Mouse (Mus musculus) fat pad, adult 2 months (tissue): Measurements from ENCODE around the gene Zfp131.
"Not testable (repeated sequence)": the region's sequence is repeated elsewhere in the genome, so short reads cannot be mapped to it uniquely, and the experiment has no call there.

Experiments
- DNase-seq: peaks from one replicate; pipeline ENCODE4 v3.0.0-alpha.2; 2011; ENCODE audit warnings: low read depth, low spot score; ENCODE audit errors: extremely low read depth

The Zfp131 gene

DNA sequence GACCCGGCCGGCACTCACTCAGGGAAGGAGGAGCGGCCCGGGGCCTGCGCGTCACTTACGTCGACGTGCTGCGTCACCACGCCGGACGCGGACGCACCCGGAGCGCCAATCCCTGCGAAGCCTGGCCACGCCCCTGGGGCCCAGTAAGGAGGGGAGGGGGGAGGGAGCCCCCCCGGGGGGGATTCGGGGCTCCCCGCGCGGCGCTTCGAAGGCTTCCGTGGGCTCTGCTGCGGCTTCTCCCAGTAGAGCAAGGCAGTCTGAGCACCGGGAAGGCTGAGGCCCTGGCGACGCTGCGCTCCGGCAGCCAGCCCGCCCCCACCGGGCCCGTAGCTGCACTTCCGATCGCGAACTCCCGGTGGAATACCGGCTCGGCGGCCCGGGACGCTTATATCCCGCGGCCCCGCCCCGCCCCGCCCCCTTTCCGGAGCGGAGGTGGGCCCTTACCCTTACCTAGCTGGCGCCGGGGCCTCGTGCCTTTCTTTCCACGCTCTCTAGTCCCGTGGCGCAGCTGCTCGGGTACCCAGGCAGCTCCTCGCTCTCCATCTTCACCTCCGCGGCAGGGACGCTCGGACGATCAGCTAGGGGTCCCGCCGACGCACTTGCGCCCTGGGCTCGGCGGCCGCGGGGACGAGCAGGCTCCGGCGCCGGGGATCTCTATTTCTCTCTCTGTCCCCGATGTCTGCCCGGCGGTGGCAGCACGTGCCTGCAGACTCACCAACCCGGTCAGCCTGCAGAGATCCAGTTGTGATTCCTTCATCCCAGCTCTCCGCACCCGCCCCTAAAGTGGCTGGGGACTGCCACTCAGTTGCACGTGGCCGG lies at the start of gene Zfp131:
TSS of gene Zfp131 (minus strand) at position 129 of the 819 bp plus-strand sequence.
- peak; percentile 26 for DNase-seq

DNA sequence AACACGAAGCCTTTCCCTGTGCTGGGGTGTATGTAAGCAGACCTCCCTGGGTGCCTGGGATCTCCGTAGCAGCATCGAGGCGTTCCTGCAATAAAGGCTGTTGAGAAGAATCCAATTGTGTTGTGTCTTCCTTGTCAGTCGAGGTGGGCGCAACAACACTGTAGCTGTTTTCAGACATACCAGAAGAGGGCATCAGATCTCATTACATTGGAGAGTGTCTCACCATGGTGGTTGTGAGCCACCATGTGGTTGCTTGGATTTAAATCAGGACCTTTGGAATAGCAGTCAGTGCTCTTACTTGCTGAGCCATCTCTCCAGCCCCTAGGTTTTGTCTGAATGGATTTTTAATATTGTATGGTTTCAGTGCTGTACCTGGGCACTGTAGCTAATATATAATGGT lies 49.3 kb upstream of the Zfp131 start:
- DNase-seq = not testable (repeated sequence)

DNA sequence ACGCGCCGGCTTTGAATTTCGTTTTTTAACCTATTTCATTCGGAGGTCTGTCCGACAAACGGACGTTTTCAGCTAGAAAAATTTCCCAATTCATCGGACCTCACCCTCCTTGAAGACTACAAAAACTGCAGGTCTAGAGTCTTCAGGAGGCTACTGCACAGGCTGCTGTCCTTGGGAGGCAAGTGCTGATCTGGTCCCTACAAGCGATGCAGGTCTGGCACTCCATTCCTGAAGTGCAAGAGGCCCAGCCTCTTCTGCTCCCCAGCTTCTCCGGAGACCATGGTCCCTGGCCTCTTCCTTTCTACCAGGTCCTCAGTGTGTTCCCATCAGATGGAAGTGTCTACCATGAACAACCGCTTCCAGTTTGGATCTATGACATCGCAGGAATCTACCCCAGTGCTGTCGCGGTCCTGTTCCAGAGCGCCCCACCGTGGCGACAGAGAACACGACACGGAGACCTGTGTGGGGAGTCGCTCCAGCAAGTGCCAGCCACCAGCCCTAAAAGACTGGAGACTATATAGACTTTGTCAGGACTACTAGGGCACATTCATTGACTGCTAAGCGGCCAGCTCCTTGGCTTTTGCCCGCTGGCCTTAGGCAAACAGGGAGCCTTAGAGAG lies 47.1 kb upstream of the Zfp131 start:
- not testable (repeated sequence) for DNase-seq

DNA sequence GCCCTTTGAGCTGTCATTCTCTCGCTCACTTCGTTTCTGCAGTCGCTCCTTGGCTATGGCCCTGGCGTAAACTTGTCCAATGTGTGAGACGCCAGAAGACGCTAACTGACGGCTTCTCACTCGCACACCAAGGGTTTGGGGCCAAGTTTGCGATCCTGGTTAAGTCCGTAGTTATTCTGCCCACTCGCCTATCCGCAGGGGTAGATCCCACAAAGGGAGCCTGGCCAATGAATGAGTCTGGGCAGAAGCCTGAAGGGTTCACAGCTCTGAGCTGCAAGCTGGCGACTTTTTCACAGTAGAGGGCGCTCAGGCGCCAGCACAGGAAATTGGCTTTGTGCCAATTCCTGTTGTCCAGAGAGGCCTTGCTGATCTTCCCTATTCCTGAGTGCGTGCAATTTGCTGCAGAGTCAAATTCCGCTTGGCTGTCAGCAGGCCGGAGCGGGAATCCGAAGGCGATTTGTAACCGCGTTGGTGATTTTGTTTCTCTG lies 45.7 kb upstream of the Zfp131 start:
- not testable (repeated sequence) for DNase-seq

DNA sequence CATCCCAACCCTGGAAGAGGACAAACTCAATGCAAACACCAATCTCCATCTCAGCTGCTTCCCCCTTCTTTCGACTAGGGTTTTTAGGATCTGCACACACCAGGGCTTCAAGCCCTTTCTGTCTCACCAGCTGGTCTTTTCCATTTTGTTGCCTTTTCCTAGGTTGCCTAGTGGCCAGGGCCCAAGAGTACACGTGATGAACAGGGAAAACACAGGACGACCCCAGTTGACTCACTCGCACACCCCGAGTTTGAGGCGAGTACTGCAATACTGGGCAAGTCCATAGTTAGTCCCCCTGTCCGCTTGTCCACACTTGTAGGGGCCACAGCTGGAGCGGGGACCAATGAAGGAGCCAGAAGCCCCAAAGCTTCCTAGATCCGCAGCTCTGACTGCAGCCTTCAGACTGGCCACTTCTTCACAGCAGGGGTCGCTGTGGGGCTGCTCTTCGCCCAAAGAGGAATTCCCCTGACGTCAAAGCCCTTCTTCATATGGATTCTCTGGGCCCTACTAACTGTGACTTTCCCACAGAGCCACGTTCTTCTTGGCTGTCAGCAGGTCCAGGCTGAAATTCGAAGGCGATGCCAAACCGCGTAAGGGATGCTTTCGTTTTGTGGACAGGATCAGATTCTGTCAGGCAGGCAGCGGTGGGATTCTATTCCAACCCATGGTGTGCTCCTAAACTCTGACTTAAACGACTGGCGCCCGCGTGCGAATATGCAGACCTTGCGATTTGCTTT lies 44.8 kb upstream of the Zfp131 start, which contains the start of gene D13Ertd608e:
TSS of gene D13Ertd608e (plus strand) at position 687 of the 737 bp plus-strand sequence.
- DNase-seq = not testable (repeated sequence)

DNA sequence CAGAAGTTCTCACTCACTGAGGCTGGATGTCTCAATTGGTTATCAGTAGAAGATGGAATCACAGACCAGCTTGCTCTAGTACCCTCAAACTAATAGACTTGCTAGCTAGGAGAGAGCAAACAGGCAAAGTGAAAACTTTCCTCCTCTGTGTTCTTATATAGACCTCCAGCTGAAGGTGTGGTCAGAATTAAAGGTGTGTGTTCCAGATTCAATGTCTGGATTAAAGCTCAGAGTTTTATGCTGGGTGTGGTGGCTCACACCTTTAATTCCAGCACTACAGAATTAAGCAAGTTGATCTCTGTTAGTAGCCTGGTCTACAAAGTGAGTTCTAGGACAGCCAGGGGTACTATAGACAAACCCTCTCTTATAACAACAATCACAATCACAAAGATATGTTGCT lies 39.4 kb upstream of the Zfp131 start, which contains the start of gene AF067063:
TSS of gene AF067063 (minus strand) at position 101 of the 400 bp plus-strand sequence.
- DNase-seq = not testable (repeated sequence)

DNA sequence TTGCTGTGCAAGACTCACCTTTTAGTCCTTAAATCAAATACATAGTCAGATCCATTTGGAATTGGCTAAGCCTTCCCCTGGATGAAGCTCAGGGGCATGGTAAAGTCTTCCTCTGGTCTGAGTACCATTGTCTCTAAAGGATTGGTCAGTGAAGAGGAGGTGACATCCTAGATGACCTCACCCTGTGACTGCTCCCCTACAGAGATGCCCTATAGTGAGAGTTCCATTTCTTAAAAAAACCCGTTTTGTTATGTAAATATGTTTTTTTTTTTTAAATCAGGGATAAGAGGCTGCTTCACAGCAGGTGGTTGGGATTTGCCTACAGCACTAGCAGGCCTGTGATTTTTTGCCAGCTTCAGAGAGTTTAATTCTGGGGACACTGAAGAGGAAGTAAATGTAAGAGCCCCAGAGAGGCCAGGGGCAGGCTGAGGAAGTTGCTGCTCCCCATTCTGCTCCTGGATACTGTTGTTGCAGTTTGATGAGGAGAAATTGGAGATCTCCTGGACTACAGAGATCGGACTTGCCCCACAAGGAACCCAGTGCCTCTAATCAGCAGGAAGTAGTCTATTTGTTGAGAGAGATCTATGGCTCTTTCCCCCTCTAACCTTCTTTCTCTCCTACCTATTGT lies 27.0 kb upstream of the Zfp131 start:
- no peak for DNase-seq

DNA sequence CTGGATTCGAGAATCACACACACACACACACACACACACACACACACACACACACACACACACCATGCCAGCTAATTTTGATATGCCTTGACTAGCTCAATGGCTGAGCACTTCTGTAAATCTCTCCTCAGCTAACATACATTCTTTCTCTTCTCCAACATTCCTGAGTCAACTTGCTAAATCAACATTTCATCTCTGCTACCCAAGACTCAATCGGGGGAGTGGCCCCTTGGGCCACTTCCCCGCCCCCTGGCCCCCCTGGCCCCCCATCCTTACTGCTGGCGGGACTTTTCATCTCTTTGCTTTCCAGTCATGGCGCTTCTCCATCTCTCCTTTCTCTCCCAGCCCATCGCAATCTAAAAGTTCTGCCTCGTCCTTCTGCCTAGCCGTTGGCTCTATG lies 26.1 kb upstream of the Zfp131 start:
- DNase-seq = no peak

DNA sequence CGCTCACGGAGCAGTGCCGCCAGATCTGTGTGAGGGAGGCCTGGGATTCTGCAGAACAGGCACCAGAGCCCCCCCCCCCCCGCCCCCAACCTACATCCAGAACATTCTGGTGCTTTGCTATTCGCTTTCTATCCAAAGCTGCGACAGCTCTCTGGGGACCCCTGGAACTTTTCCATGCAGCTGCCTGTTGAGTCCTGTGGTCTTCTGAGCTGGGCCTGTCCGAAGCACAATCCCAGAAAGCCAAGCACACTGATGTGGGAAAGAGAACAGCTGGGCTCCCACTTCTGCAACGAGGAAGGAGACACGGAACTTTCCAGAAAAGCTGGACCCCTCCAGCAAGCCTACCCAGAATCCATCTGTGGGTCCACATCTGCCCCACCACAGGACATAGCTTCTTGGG lies 19.3 kb upstream of the Zfp131 start:
- DNase-seq = no peak

DNA sequence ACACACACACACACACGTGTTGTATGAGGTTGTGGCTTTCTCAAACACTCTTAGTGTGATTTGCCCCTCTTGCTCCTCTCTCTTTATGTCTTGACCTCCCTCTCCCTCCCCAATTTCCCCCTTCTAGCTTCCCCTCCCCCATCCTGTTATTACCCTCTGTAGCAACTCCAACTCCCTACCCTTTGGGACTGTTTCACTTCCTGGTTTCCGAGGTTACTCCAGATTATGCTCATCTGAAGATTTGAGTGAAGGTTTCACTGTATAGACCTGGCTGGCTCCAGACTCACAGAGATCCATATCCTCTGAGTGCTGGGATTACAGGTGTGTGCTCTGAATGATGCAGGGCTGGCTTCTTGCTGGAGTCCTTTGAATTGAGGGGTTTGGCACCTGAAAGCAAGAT lies 18.2 kb upstream of the Zfp131 start:
- no peak for DNase-seq

DNA sequence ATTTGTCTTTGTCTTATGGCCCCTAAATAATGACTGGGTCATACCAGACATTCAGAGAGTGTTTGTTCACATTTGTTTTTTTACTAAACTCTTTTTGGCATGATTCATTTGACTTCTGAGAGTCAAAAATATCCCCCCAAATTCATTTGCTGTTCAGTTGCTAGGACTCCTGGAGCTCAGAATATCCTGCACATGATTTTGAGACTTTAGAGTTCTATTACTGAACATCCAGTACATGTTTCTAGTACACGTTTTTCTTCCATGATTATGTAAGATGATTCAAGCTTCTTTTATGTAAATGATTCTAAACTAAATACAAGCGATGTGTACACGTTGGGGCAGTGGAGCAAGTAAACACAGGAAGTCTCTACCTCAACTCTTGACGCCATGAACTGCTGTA lies 7.0 kb upstream of the Zfp131 start:
- no peak for DNase-seq

DNA sequence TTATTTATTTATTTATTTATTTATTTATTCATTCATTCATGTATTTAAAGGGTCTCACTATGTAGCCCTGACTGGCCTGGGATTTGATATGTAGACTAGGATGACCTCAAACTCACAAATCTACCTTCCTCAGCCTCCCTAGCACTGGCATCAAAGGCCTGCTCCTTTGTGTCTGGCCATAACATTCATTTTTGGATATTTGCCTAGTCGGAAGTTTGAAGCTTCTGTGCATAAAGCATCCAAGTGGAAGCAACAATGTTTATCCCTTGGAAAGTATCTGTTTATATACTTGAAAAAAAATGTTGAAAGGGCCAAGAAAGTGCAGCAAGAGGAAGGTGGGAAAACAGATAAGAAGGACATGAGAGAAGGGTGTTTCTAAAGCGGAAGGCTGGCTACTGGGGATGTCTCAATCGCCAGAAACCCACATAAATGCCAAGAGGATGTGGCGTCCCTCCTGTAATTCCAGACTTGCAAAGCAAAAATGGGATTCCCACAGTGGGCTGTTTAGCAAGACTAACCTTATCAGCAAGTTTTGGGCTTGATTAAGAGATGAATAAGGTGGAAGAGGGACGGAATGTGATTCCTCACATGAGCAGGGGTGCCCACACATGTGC lies 2.2 kb upstream of the Zfp131 start:
- no peak for DNase-seq

DNA sequence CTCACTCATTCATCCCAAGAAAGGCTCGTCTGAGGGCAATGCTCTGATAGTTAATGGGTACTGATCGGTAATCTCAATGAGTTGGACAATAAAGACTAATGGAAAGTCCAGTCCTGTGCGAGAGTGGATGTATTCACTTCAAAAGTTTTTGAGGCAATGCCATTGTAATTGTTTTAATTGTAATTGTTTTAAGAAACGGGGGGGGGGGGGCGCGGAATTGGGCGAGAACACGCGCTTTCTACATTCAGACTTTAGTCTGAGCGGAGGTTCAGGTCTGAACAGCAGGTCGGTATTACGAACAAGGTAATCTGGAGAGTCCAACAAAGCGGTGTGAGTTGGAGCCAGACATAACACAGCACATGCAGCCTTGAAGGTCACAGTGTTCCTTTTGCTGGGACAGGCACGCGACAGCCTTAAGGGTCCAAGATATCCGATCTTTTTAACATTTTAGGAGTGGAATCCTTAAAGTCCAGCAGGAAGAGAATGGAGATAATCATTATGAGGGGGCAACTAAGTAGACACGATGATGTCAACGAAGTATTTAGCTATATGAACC lies 969 bp upstream of the Zfp131 start:
- DNase-seq = no peak

DNA sequence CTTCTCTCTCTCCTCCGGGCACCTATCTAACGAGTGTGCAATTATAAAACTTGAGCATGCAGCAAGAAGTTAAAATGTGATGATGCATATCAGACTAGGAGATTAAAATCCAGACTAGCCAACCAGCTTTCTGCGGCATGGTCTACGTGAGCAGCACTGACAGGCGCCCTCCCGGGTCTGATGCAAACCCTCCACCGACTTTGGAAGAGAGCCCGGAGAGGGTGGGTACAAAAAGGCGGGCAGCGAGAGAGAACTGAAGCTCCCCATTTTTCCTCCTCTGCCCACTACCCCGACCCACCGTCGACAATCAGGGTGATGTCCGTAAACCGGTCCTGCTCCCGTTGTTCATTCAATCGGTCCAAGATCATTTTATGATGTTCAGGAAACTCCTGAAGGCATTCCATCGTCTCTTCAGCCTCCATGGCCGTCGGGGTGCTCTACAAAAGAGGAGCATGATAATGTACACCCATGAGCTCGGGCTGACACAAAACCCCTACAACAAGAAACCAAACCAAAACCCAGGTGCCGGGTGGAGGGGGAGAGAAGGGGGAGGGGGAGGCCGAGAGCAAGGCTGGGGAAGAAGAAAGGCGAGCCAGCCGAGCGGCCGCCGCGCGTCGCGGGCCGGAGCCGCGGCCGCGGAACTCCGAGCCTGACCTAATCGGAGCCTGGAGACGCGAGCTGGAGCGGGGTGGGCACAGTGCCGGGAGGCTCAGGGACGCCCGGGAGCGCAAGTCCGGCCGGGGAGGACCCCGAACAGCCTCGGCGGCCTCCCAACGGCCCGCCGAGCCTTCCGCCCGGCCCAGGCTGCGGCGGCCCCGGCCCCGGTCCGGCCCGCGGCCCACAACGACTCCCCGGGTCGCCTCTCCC lies 605 bp downstream of the Zfp131 start:
- no peak for DNase-seq

DNA sequence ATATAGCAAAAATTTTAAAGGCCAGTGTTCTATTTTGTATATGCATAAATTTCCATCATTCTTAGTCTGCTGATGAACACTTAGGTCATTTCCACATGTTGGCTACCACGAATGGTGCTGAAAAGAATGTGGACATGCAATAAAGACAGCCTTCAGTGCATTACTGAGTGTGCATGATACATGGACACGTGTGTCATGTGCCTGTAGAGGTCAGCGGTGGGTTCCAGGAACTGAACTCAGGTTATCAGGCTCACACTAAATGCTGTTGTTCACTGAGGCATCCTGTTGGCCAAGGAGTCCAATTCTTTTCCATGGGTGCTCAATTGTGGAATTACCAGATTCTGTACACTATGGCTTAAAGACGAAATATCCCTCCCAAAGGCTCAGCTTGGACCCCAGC lies 7.1 kb downstream of the Zfp131 start:
- no peak for DNase-seq

DNA sequence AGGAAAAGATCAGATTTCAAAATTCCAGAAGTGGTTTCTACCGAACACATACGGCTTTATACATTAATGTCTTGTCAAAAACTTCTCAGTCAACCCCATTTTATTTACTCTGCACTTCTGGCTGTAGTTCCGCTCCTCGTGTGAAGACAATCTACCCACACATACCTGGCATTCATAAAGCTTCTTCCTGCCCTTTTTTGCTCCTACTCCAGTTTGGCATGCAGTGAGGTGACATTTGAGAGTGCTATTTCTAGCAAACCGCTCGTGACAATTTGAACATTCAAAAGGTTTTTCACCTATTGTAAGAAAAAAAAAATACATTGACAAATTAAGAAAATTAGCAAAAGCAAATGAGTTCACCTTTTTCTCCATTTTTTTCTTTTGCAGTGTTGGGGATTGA lies 22.1 kb downstream of the Zfp131 start:
- no peak for DNase-seq

DNA sequence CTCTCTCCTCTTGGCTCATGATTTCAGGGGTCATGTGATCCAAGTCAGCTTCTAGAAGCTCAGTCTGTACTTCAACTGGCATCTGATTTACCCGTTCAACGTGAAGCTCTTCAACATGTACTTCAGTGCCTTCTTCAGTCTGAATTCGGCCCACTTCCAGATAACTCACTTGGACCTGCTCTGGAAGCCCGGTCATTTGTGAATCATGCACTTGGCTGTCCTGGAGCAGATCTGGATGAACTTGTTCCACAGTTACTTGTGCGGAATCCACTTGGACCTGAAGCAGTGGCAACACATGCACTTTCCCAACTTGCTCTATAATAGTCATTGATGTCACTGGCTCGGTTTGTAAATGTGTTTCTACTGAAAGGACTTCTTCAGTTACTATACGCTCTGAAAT lies 24.2 kb downstream of the Zfp131 start:
- DNase-seq = peak; percentile 34

DNA sequence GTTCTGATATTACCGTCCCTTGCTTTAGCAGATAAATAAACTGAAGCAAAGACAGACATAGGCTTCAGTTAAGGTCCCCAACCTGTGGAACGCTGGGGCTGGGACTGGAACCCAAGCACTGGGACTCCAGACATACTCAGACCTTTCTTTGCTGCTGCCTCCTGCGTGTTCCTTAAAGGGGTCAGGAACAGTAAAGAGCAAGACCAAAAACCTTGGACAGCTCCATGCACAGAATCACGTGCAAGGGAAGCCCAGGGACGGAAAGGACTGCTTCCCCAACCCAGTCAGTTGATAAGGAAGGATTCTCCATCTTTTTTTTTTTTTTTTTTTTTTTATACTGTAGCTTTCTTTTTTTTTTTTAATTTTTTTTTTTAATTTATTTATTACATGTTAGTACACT lies 33.9 kb downstream of the Zfp131 start:
- DNase-seq = no peak

DNA sequence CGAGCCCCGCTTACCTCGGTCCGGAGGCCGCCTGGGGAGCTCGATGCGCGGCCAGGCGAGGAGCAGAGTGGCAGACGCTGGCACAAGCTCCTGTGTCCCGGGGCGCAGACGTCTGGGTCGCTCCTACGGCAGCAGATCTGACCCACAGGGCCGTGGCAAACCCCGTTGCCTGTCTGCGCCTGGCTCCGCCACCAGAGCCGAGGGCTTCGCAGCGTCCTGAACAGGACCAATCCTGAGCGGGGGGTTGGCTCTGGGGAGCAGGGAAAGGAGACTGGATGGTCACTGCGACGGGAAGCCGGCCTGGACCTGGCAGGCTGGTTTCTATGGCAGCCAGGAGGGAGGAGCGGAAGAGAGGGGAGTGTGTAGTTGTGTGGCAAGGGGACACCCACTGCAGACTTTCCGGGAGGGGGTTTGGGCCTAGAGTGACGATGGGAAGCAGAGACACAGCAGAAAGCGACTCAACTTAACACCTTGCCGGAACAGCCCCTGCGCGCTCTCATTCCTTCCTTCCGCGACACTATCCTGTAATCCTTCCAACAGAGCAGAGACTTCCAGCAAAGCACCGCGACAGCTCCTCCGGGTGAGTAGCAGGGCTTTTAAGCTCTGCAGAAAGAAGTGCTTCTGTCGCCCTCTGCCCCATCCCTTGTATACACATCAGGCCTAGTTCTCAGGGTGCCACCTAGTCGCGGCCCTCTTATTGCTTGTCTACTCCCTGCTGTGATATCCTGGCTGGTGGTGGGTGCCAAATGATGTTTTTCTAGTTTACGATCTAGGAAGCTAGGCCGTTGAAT lies 34.8 kb downstream of the Zfp131 start, which contains the start of gene Nim1k:
TSS of gene Nim1k (minus strand) at position 202 of the 791 bp plus-strand sequence.
- DNase-seq = no peak
